Mouse (Mus musculus) heart, postnatal 0 days (tissue): Measurements from ENCODE around the gene Grik4.

Experiments used
- CTCF ChIP-seq: IDR thresholded peaks from 2 replicates; pipeline ENCODE4 v1.5.1; 2016; ENCODE audit warnings: antibody characterized with exemption, control low read depth, low read depth
- EP300 ChIP-seq: IDR thresholded peaks from 2 replicates; pipeline ENCODE4 v1.6.1; 2016; ENCODE audit warnings: antibody characterized with exemption, low read depth

DNA sequence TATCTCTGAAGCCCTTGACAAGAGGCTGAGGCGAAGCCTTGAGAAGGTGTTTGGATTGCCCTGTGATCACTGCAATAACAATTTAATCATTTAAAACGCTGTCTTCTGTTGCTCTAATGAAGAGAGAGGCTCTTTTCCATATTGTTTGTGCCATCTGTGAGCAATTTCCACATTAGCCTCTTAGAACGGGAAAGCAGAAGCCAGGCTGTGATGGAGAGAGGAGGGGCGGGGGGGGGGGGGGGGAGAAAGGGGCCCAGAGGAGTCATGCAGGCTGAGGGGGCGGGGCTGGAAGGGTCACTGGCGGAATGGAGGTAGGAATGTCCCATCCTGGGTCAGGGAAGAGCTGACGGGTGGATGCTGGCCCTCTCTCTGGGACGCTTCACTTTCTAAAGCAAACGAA is 96.2 kb downstream of the Grik4 start:
- TF ChIP-seq EP300 = no peak
- TF ChIP-seq CTCF = no peak
